Mouse (Mus musculus) cerebral cortex, adult 2 months (tissue): ENCODE results near the gene Gm21969.

Experiments used
- WGBS: fragments of 180-500 bp; shearing (Covaris S2); methylation state at CpG from one replicate; pipeline ENCODE4 v1.1.7; 2018; 5-methylcytosine and 5-hydroxymethylcytosine counted together

Gene Gm21969

DNA sequence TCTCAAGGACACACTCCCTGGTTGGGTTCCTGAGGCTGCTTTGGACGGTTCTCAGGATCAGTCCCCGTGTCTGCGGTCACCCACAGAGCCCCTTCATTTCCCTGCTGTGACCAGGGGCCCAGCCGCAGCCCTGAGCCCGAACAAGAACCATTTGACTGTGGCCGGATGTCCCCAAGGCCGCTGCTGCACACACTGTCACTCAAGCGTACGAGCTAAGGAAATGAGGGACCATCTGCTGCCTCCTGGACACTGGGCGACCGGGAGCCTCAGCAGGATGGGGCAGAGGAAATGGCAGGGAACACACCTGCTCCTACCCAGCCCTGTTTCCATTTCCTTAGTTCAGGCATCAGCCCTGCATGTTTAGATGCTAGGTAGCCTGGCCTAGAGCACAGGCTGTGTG is 47.9 kb downstream of the Gm21969 start:
- 77% methylated on average over 11 of the region's 11 CpGs for WGBS

GRCm38 (mm10) chr4:139653238-139653637 is 50.3 kb downstream of the Gm21969 start, which contains the start of gene Tas1r2:
TSS of gene Tas1r2 (plus strand) at chr4:139653538.
- 83% methylated on average over 8 of the region's 8 CpGs for WGBS

GRCm38 (mm10) chr4:139661897-139662296 is 58.9 kb downstream of the Gm21969 start:
- 63% methylated on average over 14 of the region's 14 CpGs for WGBS

DNA sequence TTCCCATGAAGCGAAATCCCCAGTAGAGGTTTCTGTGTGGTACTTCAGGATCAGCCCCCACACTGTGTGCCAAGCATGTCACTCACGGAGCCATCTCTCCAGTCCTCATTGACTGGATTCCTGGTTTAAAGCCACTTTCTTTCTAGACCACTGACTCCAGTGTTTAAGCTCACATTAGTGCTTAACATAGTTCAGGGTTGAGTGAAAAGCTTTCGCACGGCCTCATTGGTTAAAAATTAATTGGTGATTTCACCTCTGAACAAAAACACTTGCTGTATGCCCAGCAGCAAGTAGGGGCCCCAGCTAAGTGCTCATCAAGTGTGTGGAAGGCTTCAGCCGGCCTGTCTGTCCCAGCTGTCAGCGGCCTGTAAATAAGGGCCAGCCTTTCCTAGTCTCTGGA is 64.6 kb downstream of the Gm21969 start:
- WGBS: 85% methylated on average over 6 of the region's 6 CpGs

DNA sequence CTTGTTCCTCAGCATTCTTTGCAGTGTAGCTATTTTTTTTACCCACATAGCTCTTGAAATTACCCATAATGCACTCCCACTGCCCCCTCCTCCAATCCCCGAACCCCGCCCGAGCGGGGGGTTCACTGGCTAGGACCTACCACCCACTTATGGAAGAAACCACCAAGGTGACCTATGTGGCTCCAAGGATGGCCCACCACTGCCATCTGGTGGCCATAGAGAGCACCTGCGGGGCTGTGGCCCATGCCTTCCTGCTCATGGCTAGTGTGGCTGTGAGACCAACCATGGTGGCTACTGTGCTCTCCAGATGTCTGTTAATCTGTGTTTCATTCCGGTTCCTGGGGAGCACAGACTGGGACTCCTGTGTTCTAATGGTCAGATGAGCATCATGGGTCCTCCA is 66.9 kb downstream of the Gm21969 start:
- 16% methylated on average over 6 of the region's 6 CpGs for WGBS

GRCm38 (mm10) chr4:139675696-139676095 is 72.7 kb downstream of the Gm21969 start:
- 68% methylated on average over 9 of the region's 9 CpGs for WGBS

GRCm38 (mm10) chr4:139683728-139684638 is 81.0 kb downstream of the Gm21969 start:
- WGBS: 77% methylated on average over 22 of the region's 22 CpGs

DNA sequence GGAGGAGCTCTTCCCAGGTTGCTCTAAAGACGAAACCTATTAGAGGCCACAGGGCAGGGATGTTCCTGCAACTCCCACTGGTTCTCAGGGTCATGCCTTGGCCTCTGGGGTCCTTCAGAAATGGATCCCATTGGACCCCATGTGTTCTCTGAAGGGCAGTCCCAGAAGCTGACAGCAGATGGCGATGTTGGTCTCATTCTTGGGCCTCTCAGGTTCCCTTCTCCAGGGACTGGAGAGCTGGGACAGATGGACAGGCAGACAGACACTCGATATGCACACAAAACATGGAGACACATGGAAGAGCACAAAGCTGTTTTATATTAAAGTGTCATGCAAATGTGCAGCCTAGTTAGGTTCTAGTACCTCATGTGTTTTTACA is 81.6 kb downstream of the Gm21969 start:
- 20% methylated on average over 3 of the region's 3 CpGs for WGBS

- WGBS: 69% methylated on average over 9 of the region's 9 CpGs
Measured at GRCm38 (mm10) chr4:139688058-139688457, 85.1 kb downstream of the Gm21969 start.

GRCm38 (mm10) chr4:139689627-139690269 is 86.8 kb downstream of the Gm21969 start:
- 64% methylated on average over 7 of the region's 7 CpGs for WGBS

DNA sequence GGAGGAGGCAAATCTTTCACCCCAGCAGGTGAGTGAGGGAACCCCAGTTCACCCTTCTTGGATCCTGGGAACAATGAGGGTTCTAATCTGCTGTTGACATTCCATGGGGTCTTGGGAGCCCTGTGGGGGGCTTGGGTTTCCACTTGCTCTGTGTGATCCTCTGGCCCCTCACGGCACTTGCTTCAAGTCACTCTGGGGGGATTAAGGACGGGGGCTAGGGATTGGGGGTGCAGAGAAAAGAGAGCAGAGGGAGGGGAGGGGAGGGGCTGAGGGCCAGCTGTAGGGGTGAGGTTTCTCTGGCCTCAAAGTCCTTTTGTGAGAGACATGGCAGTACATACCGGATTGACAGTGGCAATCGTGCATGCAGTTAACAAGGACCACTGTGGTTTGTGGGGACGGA is 90.3 kb downstream of the Gm21969 start:
- 56% methylated on average over 5 of the region's 5 CpGs for WGBS

- 45% methylated on average over 9 of the region's 9 CpGs for WGBS
Measured at GRCm38 (mm10) chr4:139697755-139698154, 94.8 kb downstream of the Gm21969 start.

DNA sequence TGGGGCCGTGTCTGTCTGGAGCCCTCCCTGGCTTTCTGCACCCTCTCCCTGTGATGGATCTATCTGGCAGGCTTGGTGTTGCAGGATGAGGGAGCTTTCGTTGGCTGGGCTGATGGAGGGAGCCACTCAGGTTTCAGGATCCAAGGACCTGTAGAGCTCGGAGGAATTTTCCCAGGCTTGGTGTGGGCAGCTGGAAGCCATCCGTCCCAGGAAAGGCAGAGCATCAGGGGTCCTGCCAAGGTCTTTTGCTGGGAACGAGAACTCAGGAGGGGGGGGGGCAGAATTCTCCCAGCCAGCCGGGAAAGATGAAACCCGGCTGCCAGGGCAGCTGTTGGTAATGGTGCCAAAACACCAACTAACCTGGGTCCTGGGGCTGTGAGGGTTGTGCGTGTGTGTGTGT is 95.6 kb downstream of the Gm21969 start:
- 67% methylated on average over 8 of the region's 8 CpGs for WGBS

GRCm38 (mm10) chr4:139702914-139703313 is 99.9 kb downstream of the Gm21969 start:
- 77% methylated on average over 4 of the region's 4 CpGs for WGBS

DNA sequence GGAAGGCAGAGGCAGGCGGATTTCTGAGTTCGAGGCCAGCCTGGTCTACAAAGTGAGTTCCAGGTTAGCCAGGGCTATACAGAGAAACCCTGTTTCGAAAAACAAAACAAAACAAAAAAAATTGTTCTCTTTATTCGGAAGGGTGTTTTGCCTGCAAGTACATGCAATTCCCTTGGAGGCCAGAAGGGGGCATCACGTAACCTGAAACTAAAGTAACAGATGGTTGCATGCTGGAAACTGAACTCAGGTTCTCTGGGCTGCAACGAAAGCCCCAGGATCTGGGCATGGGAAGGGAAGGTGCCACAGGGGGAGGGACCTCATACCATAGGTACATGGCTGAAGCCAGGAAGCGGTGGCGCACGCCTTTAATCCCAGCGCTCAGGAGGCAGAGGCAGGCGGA is 100.5 kb downstream of the Gm21969 start:
- 83% methylated on average over 11 of the region's 11 CpGs for WGBS

DNA sequence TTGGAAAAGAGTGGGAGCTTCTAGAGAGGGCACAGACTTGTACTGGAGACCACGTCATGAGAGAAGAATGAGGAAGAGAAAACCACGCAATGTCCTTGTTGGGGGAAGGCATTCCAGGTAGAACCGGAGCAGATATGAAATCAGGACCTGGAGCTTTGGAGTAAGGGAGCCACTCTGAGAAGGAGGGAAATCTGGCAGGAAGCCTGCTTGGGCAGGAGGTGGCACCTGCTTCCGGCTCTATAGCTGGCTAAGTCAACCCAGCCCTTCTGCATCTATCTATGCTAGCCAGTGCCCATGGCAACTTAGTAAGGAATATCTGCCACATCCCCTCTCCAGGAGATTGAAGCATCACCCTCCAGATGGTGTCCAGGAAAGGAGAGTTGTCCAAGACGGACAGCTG is 103.0 kb downstream of the Gm21969 start:
- 88% methylated on average over 5 of the region's 5 CpGs for WGBS

GRCm38 (mm10) chr4:139710467-139711334 is 107.7 kb downstream of the Gm21969 start:
- 61% methylated on average over 25 of the region's 25 CpGs for WGBS
